Mouse (Mus musculus) heart, adult 11 months (tissue): ENCODE measurements around the gene Cux1.

Experiments
- DNase-seq: peaks from one replicate; pipeline ENCODE4 v3.0.0; 2022

The Cux1 gene

GRCm38 (mm10) chr5:136420342-136420741 lies 146.9 kb downstream of the Cux1 start:
- DNase-seq, result no peak

- no peak for DNase-seq
These were observed 149.4 kb downstream of the Cux1 start for GRCm38 (mm10) chr5:136417891-136418290.

GRCm38 (mm10) chr5:136414479-136414878 lies 152.8 kb downstream of the Cux1 start:
- DNase-seq, result no peak

GRCm38 (mm10) chr5:136410681-136411181 lies 156.6 kb downstream of the Cux1 start:
- DNase-seq, result peak; percentile 91

GRCm38 (mm10) chr5:136406357-136406756 lies 160.9 kb downstream of the Cux1 start:
- DNase-seq, result no peak

GRCm38 (mm10) chr5:136403565-136403961 lies 163.7 kb downstream of the Cux1 start:
- peak; percentile 97 for DNase-seq

GRCm38 (mm10) chr5:136402622-136403564 lies 164.4 kb downstream of the Cux1 start:
- DNase-seq, result no peak

GRCm38 (mm10) chr5:136398706-136399105 lies 168.6 kb downstream of the Cux1 start:
- no peak for DNase-seq

- no peak for DNase-seq
These were observed 170.6 kb downstream of the Cux1 start for GRCm38 (mm10) chr5:136396699-136397098.

GRCm38 (mm10) chr5:136396256-136396655 lies 171.0 kb downstream of the Cux1 start:
- DNase-seq, result peak; percentile 92

- peak; percentile 94 for DNase-seq
These were observed 171.6 kb downstream of the Cux1 start for GRCm38 (mm10) chr5:136395600-136396195.

- no peak for DNase-seq
These were observed 172.6 kb downstream of the Cux1 start for GRCm38 (mm10) chr5:136394517-136395212.

- no peak for DNase-seq
These were observed 173.7 kb downstream of the Cux1 start for GRCm38 (mm10) chr5:136393621-136394020.

GRCm38 (mm10) chr5:136386757-136387156 lies 180.5 kb downstream of the Cux1 start:
- DNase-seq, result no peak

GRCm38 (mm10) chr5:136385161-136385560 lies 182.1 kb downstream of the Cux1 start:
- no peak for DNase-seq

GRCm38 (mm10) chr5:136382261-136383005 lies 184.9 kb downstream of the Cux1 start:
- no peak for DNase-seq

- no peak for DNase-seq
These were observed 187.9 kb downstream of the Cux1 start for GRCm38 (mm10) chr5:136379405-136379804.

- DNase-seq, result no peak
These were observed 190.2 kb downstream of the Cux1 start for GRCm38 (mm10) chr5:136377101-136377500.

GRCm38 (mm10) chr5:136375350-136375749 lies 191.9 kb downstream of the Cux1 start:
- DNase-seq, result no peak

GRCm38 (mm10) chr5:136372276-136372675 lies 195.0 kb downstream of the Cux1 start:
- DNase-seq, result no peak

GRCm38 (mm10) chr5:136363421-136363820 lies 203.9 kb downstream of the Cux1 start:
- DNase-seq, result no peak

- no peak for DNase-seq
These were observed 204.6 kb downstream of the Cux1 start for GRCm38 (mm10) chr5:136362473-136363230.
